Mouse (Mus musculus): ENCODE data around the gene Olfr805.

DNA sequence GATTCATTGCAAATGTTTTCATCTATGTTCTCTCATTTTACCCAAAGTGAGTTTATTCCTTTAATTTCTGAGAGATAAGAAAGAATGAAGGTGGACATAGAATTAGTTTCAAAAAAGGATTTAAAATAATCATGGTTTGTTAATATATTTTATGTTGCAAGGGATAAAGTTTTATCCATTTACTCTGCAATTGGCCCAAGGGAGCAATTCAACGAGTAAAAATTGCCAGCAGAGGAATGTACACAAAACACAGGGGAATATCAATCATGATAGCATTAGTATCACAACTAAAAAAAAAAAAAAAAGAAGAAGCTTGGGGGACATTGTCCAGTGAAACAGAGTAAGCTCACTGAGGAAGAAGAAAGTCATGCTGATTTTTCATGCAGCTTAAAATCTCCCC, 41.1 kb downstream of the Olfr805 start, which contains the start of gene Olfr802:
- TF ChIP-seq CTCF (IDR thresholded peaks at IDR 0.05; ENCODE audit: extremely low read depth, insufficient read length, insufficient replicate concordance, low read depth, low read length) (no peak), POLR2A (IDR thresholded peaks at IDR 0.05; ENCODE audit: low read depth, low read length) (no peak)
